Mouse (Mus musculus): ENCODE results near the gene Pnpla3.

- TF ChIP-seq CTCF (IDR thresholded peaks at IDR 0.05; ENCODE audit: control insufficient read depth, insufficient read depth, insufficient replicate concordance, low read depth, low read length), result no peak
- TF ChIP-seq POLR2A (IDR thresholded peaks at IDR 0.05; ENCODE audit: control insufficient read depth, low read depth, low read length), result no peak
These were observed 36.4 kb upstream of the Pnpla3 start for GRCm38 (mm10) chr15:84131096-84131786.
